Mouse (Mus musculus) C2C12 (cell line): Measurements from ENCODE around the gene Plcxd3. TPM values are rescaled to one million over a fixed set of nuclear protein-coding genes. Genes with fewer than 3 reads are reported as not detected.

Experiments
- H3K27me3 ChIP-seq: one replicate; pipeline ENCODE4 v1.6.1; 2011; ENCODE audit not compliant: control insufficient read depth, insufficient read depth, insufficient read length
- H3K36me3 ChIP-seq: one replicate; pipeline ENCODE4 v1.6.1; 2011; ENCODE audit not compliant: control insufficient read depth, insufficient read depth
- H3K4me3 ChIP-seq: one replicate; pipeline ENCODE4 v1.5.1; 2011; ENCODE audit warnings: mild to moderate bottlenecking, control low read depth; ENCODE audit not compliant: poor library complexity, insufficient read depth, severe bottlenecking
- H3K79me2 ChIP-seq: one replicate; pipeline ENCODE4 v1.6.1; 2011; ENCODE audit not compliant: control insufficient read depth, insufficient read depth
- H3K79me3 ChIP-seq: one replicate; pipeline ENCODE4 v1.6.1; 2011; ENCODE audit warnings: low read depth, control low read depth
- H3ac ChIP-seq: one replicate; pipeline ENCODE3; 2011; ENCODE audit warnings: low read depth; ENCODE audit not compliant: control insufficient read depth, insufficient read length
- CEBPB ChIP-seq: IDR thresholded peaks from one replicate; pipeline ENCODE4 v1.6.1; 2011; ENCODE audit warnings: low read depth, mild to moderate bottlenecking, control low read depth, moderate library complexity
- CTCF ChIP-seq: IDR thresholded peaks from one replicate; pipeline ENCODE4 v1.5.1; 2011; ENCODE audit not compliant: control insufficient read depth, insufficient read depth, insufficient read length
- FOSL1 ChIP-seq: IDR thresholded peaks from one replicate; pipeline ENCODE4 v1.8.0; 2011; ENCODE audit warnings: mild to moderate bottlenecking, low read length; ENCODE audit not compliant: poor library complexity, insufficient read depth, severe bottlenecking
- MAX ChIP-seq: IDR thresholded peaks from one replicate; pipeline ENCODE4 v1.6.1; 2011; ENCODE audit warnings: mild to moderate bottlenecking, control low read depth
- MYOD1 ChIP-seq: IDR thresholded peaks from one replicate; pipeline ENCODE4 v1.6.1; 2011; ENCODE audit warnings: low read depth; ENCODE audit not compliant: control insufficient read depth, insufficient read length
- MYOG ChIP-seq: IDR thresholded peaks from one replicate; pipeline ENCODE4 v1.6.1; 2011; ENCODE audit not compliant: control insufficient read depth, insufficient read length; ENCODE audit errors: extremely low read depth
- USF1 ChIP-seq: IDR thresholded peaks from one replicate; pipeline ENCODE4 v1.6.1; 2011; ENCODE audit warnings: low read depth, mild to moderate bottlenecking, control low read depth, moderate library complexity
- polyA plus RNA-seq: library from polyadenylated mRNA; unstranded; fragments of >200 nt; fragmentation: generic; extraction: Trizol; gene quantifications from one replicate; pipeline ENCODE4 v1.2.1, GENCODE M21; 2012; ENCODE audit warnings: missing spikeins

Gene Plcxd3
- polyA plus RNA-seq, 1 experiment, result not detected

- Histone ChIP-seq H3K79me2 (no peaks in the 10 kb centered on the region), H3K4me3 (no peak overlapping the region), H3K79me3 (no peaks in the 10 kb centered on the region), H3K36me3 (no peaks in the 10 kb centered on the region), H3ac (no peak overlapping the region), H3K27me3 (no peaks in the 10 kb centered on the region)
- no peak for TF ChIP-seq MYOG
- no peak for TF ChIP-seq MYOD1
- TF ChIP-seq USF1, result no peak
- TF ChIP-seq CTCF, result no peak
- TF ChIP-seq FOSL1, result no peak
- no peak for TF ChIP-seq MAX
- no peak for TF ChIP-seq CEBPB
These were observed 17.6 kb upstream of the Plcxd3 start for GRCm38 (mm10) chr15:4357706-4358105.

DNA sequence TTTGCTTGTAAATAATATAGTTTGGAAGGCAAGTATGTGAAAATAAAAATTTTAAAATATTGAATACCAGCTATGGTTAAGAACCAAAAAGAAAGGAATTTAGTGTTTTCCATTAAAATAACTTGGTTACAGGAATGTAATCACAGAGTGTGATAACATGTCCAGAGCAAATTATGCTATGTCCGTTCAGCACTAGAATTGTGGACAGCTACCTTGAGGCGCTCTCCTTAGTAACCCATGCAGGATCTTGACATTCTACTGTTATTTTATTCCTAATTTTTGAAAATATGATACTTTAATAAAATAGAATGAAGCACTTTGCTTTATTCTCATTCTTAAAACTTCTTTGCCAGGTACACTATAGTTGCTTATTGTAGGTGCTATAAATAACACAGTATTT, 7.5 kb upstream of the Plcxd3 start:
- no peaks in the 10 kb centered on the region for H3K27me3 ChIP-seq
- H3K79me2 ChIP-seq, result no peaks in the 10 kb centered on the region
- TF ChIP-seq MYOD1 (no peak), CTCF (no peak), MYOG (no peak), CEBPB (no peak), FOSL1 (no peak)
- no peaks in the 10 kb centered on the region for H3K79me3 ChIP-seq
- no peak overlapping the region for H3K4me3 ChIP-seq
- no peaks in the 10 kb centered on the region for H3K36me3 ChIP-seq
- no peak overlapping the region for H3ac ChIP-seq

DNA sequence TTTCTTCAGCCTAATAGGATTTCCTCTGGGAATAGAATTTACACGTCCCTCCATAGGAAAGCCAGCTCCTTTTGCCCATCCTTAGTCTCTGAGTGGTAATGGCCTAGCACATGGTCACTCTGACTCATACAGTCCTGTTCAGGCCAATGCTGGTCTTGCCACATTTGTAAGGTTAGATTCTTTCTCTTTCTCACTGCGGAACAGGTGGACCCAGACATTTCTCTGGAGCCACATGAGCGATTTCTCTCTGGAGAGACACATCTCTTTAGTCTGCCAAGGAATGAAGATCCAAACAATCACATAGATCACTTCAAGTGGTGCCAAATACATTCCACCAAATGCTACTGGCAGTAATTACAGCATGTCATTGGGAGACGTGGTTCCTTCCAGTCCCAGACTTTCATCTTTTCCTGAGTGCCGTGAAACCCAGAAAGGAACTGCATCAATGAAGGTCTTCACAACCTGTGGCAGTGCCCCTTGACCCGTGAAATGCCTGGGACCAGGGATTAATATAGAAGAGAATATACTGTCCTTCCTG, 769 bp upstream of the Plcxd3 start:
- Histone ChIP-seq H3ac (no peak overlapping the region), H3K79me2 (no peaks in the 10 kb centered on the region), H3K27me3 (peaks cover 6% of the 10 kb centered on the region), H3K79me3 (no peaks in the 10 kb centered on the region), H3K4me3 (no peak overlapping the region), H3K36me3 (no peaks in the 10 kb centered on the region)
- TF ChIP-seq MYOG (no peak), USF1 (no peak), MYOD1 (no peak), CTCF (no peak), FOSL1 (no peak), MAX (no peak), CEBPB (no peak)

DNA sequence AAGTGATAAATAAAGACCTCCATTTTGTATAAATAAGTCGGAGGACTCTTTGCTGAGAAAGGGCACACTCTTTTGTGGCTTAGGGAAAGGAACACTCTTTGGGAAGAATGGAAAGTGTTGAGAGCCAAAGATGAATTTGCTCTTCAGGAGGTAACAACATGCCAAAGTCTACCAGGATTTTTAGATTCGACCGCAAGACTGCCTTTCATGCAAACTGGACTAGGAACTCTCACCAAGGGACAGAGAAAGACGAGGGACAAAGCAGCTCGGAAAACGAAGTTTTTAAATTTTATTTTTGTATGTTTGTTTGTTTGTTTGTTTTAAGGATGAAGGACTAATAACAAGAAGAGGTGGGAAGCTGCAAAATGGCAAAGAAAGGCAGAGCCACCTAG, 264 bp upstream of the Plcxd3 start:
- Histone ChIP-seq H3K79me2 (no peaks in the 10 kb centered on the region), H3K79me3 (no peaks in the 10 kb centered on the region)

DNA sequence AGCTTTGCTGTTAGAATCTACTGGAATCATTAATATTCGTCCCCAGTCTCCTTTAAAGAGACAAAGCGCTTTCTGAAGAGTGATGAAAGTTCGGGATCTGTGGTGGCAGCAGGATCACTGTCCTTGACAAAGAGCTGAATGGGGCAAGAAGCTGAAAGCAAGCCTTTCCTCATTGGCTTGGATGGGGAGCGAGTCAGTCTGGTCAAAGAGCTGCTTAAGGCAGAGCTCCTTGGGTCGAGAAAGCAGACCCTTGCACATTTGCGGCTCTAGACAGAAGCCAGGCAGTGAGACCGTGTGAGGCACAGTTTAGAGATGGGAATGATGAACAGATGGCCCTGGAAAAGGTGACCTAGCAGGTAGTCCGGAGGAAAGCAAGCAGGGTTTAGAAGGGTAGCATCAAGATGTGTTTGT, 935 bp downstream of the Plcxd3 start:
- no peak overlapping the region for H3ac ChIP-seq
- H3K4me3 ChIP-seq, result no peak overlapping the region
- peaks cover 6% of the 10 kb centered on the region for H3K27me3 ChIP-seq
- no peaks in the 10 kb centered on the region for H3K36me3 ChIP-seq
- no peak for TF ChIP-seq MYOG
- no peak for TF ChIP-seq FOSL1
- TF ChIP-seq USF1, result no peak
- no peak for TF ChIP-seq MAX
- no peak for TF ChIP-seq CTCF
- TF ChIP-seq MYOD1, result no peak
- TF ChIP-seq CEBPB, result no peak
- H3K79me3 ChIP-seq, result no peaks in the 10 kb centered on the region
- no peaks in the 10 kb centered on the region for H3K79me2 ChIP-seq

More for the DNA sequence above, 264 bp upstream of the Plcxd3 start:
- peaks cover 6% of the 10 kb centered on the region for H3K27me3 ChIP-seq
- no peak overlapping the region for H3ac ChIP-seq
- no peak overlapping the region for H3K4me3 ChIP-seq
- TF ChIP-seq CTCF (no peak), FOSL1 (no peak), USF1 (no peak), MYOD1 (no peak), MAX (no peak), MYOG (no peak), CEBPB (no peak)
- H3K36me3 ChIP-seq, result no peaks in the 10 kb centered on the region

- H3K79me2 ChIP-seq, result no peaks in the 10 kb centered on the region
- no peaks in the 10 kb centered on the region for H3K36me3 ChIP-seq
- no peak for TF ChIP-seq MYOD1
- TF ChIP-seq USF1, result no peak
- no peak for TF ChIP-seq MYOG
- no peak for TF ChIP-seq CEBPB
- TF ChIP-seq CTCF, result no peak
- TF ChIP-seq FOSL1, result no peak
- H3ac ChIP-seq, result no peak overlapping the region
- peaks cover 6% of the 10 kb centered on the region for H3K27me3 ChIP-seq
- H3K4me3 ChIP-seq, result no peak overlapping the region
- no peaks in the 10 kb centered on the region for H3K79me3 ChIP-seq
These were observed 3.5 kb downstream of the Plcxd3 start for GRCm38 (mm10) chr15:4378766-4379165.
